Mouse (Mus musculus): ENCODE data around the gene Zfp64.
"Not testable (repeated sequence)": the region's sequence is repeated elsewhere in the genome, so short reads cannot be mapped to it uniquely, and the experiment has no call there.

Zfp64 gene

GRCm38 (mm10) chr2:168894738-168895137 is 60.6 kb downstream of the Zfp64 start:
- DNase-seq (ENCODE audit: low read depth): peak; percentile 24

- DNase-seq (ENCODE audit: low read depth): no peak
Observed at GRCm38 (mm10) chr2:168892057-168892456, 63.3 kb downstream of the Zfp64 start.

GRCm38 (mm10) chr2:168884641-168885040 is 70.7 kb downstream of the Zfp64 start:
- DNase-seq (ENCODE audit: low read depth): peak; percentile 73

GRCm38 (mm10) chr2:168882997-168883396 is 72.4 kb downstream of the Zfp64 start:
- peak; percentile 37 for DNase-seq (ENCODE audit: low read depth)

GRCm38 (mm10) chr2:168881927-168882326 is 73.5 kb downstream of the Zfp64 start:
- no peak for DNase-seq (ENCODE audit: low read depth)

GRCm38 (mm10) chr2:168879573-168879972 is 75.8 kb downstream of the Zfp64 start:
- no peak for DNase-seq (ENCODE audit: low read depth)

GRCm38 (mm10) chr2:168878708-168879107 is 76.7 kb downstream of the Zfp64 start:
- no peak for DNase-seq (ENCODE audit: low read depth)

- DNase-seq (ENCODE audit: low read depth): peak; percentile 53
Observed at GRCm38 (mm10) chr2:168878158-168878557, 77.2 kb downstream of the Zfp64 start.

GRCm38 (mm10) chr2:168876631-168877030 is 78.8 kb downstream of the Zfp64 start:
- no peak for DNase-seq (ENCODE audit: low read depth)

- DNase-seq (ENCODE audit: low read depth): no peak
Observed at GRCm38 (mm10) chr2:168874498-168874897, 80.9 kb downstream of the Zfp64 start.

GRCm38 (mm10) chr2:168871767-168872511 is 83.4 kb downstream of the Zfp64 start:
- no peak for DNase-seq (ENCODE audit: low read depth)

- no peak for DNase-seq (ENCODE audit: low read depth)
Observed at GRCm38 (mm10) chr2:168870480-168870879, 84.9 kb downstream of the Zfp64 start.

GRCm38 (mm10) chr2:168866942-168867341 is 88.4 kb downstream of the Zfp64 start:
- no peak for DNase-seq (ENCODE audit: low read depth)

GRCm38 (mm10) chr2:168866436-168866835 is 89.0 kb downstream of the Zfp64 start:
- peak; percentile 20 for DNase-seq (ENCODE audit: low read depth)

GRCm38 (mm10) chr2:168864905-168865304 is 90.5 kb downstream of the Zfp64 start:
- peak; percentile 6 for DNase-seq (ENCODE audit: low read depth)

GRCm38 (mm10) chr2:168862694-168863093 is 92.7 kb downstream of the Zfp64 start:
- DNase-seq (ENCODE audit: low read depth): no peak

- no peak for DNase-seq (ENCODE audit: low read depth)
Observed at GRCm38 (mm10) chr2:168860922-168861740, 94.3 kb downstream of the Zfp64 start.

- DNase-seq (ENCODE audit: low read depth): no peak
Observed at GRCm38 (mm10) chr2:168860032-168860691, 95.2 kb downstream of the Zfp64 start.

- DNase-seq (ENCODE audit: low read depth): no peak
Observed at GRCm38 (mm10) chr2:168856638-168857037, 98.7 kb downstream of the Zfp64 start.

- no peak for DNase-seq (ENCODE audit: low read depth)
Observed at GRCm38 (mm10) chr2:168854777-168855176, 100.6 kb downstream of the Zfp64 start.

- DNase-seq (ENCODE audit: low read depth): not testable (repeated sequence)
Observed at GRCm38 (mm10) chr2:168853869-168854268, 101.5 kb downstream of the Zfp64 start.

- DNase-seq (ENCODE audit: low read depth): no peak
Observed at GRCm38 (mm10) chr2:168851545-168851944, 103.8 kb downstream of the Zfp64 start.

- DNase-seq (ENCODE audit: low read depth): no peak
Observed at GRCm38 (mm10) chr2:168848553-168848952, 106.8 kb downstream of the Zfp64 start.

Measured in 416B (cell line).